Mouse (Mus musculus) forebrain, embryonic 14.5 days (tissue): ENCODE results near the gene Tmem159. TPM values are rescaled to one million over a fixed set of nuclear protein-coding genes. Genes with fewer than 3 reads are reported as not detected.

ENCODE experiments used
- ATAC-seq: fragments of 200-750 bp; cut with Nextera tagmentation; 2 replicates; pipeline ENCODE4 v1.8.0; 2017; ENCODE audit warnings: mild to moderate bottlenecking, moderate library complexity
- DNase-seq: peaks from one replicate; pipeline ENCODE4 v3.0.0-alpha.2; 2015; ENCODE audit warnings: low spot score
- H3K27ac ChIP-seq: fragments of 300-500 bp; sonication (generic); 2 replicates; pipeline ENCODE4 v1.5.1; 2014; ENCODE audit warnings: low read depth, mild to moderate bottlenecking, control low read depth, low read length, moderate library complexity
- H3K27me3 ChIP-seq: fragments of 300-500 bp; sonication (generic); replicated peaks from 2 replicates; pipeline ENCODE4 v1.6.1; 2014; ENCODE audit warnings: low read length, control low read depth, mixed read lengths; ENCODE audit not compliant: control insufficient read depth, insufficient read depth
- H3K36me3 ChIP-seq: fragments of 300-500 bp; sonication (generic); 2 replicates; pipeline ENCODE4 v1.6.1; 2014; ENCODE audit warnings: low read length, control low read depth; ENCODE audit not compliant: control insufficient read depth, insufficient read depth
- H3K4me1 ChIP-seq: fragments of 300-500 bp; sonication (generic); 2 replicates; pipeline ENCODE4 v1.6.1; 2014; ENCODE audit warnings: antibody characterized with exemption, low read length, control low read depth; ENCODE audit not compliant: control insufficient read depth, insufficient read depth
- H3K4me2 ChIP-seq: fragments of 300-500 bp; sonication (generic); 2 replicates; pipeline ENCODE4 v1.6.1; 2014; ENCODE audit warnings: mild to moderate bottlenecking, control low read depth, low read length
- H3K4me3 ChIP-seq: fragments of 300-500 bp; sonication (generic); 2 replicates; pipeline ENCODE4 v1.5.1; 2014; ENCODE audit warnings: low read depth, low read length, control low read depth
- H3K9ac ChIP-seq: fragments of 300-500 bp; sonication (generic); 2 replicates; pipeline ENCODE4 v1.6.1; 2014; ENCODE audit warnings: mild to moderate bottlenecking, low read length, control low read depth, moderate library complexity
- H3K9me3 ChIP-seq: fragments of 300-500 bp; sonication (generic); replicated peaks from 2 replicates; pipeline ENCODE4 v1.6.1; 2016; ENCODE audit warnings: low read length, control low read depth, mixed read lengths; ENCODE audit not compliant: control insufficient read depth
- WGBS: fragments of 180-500 bp; shearing (Covaris S2); extraction: QIAGEN DNeasy Blood & Tissue Kit; methylation state at CpG from one replicate; pipeline ENCODE4 v1.1.7; 2014; 5-methylcytosine and 5-hydroxymethylcytosine counted together
- polyA plus RNA-seq: library from polyadenylated mRNA; unstranded; fragments of >200 nt; fragmentation: Nextera tagmentation; extraction: Ambion mirVana; gene quantifications from 2 replicates; pipeline ENCODE4 v1.2.1, GENCODE M21; 2014

The Tmem159 gene
- polyA plus RNA-seq, 1 experiment from 2014 or later: 7.1 TPM

- H3K36me3 ChIP-seq: no peaks in the 10 kb centered on the region
- no peak for DNase-seq
- no peak within 1 kb of the TSS for H3K27ac ChIP-seq
- no peaks in the 10 kb centered on the region for H3K9me3 ChIP-seq
- no peak for ATAC-seq
- H3K4me2 ChIP-seq: no peak within 1 kb of the TSS
- H3K4me3 ChIP-seq: no peak within 1 kb of the TSS
- WGBS: 91% methylated on average over 6 of the region's 6 CpGs
- H3K27me3 ChIP-seq: no peaks in the 10 kb centered on the region
- H3K9ac ChIP-seq: no peak within 1 kb of the TSS
- H3K4me1 ChIP-seq: no peaks in the 10 kb centered on the region
These were observed 7.0 kb upstream of the Tmem159 start, which contains the start of gene Dnah3 for GRCm38 (mm10) chr7:120095180-120095579. Gene Dnah3 (minus strand): TSS chr7:120095280.

GRCm38 (mm10) chr7:120097845-120098244 is 4.3 kb upstream of the Tmem159 start:
- H3K4me3 ChIP-seq: no peak overlapping the region
- H3K4me2 ChIP-seq: no peak overlapping the region
- H3K27me3 ChIP-seq: peaks cover 9% of the 10 kb centered on the region; the same call in 1 of the 2 replicates
- no peaks in the 10 kb centered on the region for H3K36me3 ChIP-seq
- peak; percentile 73; the same call in 1 of the 2 replicates for ATAC-seq
- peaks cover 4% of the 10 kb centered on the region for H3K4me1 ChIP-seq
- DNase-seq: peak; percentile 78
- H3K9me3 ChIP-seq: no peaks in the 10 kb centered on the region
- no peak overlapping the region for H3K27ac ChIP-seq
- 7% methylated on average over 7 of the region's 7 CpGs for WGBS
- no peak overlapping the region for H3K9ac ChIP-seq

- 25% methylated on average over 9 of the region's 9 CpGs for WGBS
- ATAC-seq (peak; percentile 62; the same call in 1 of the 2 replicates), DNase-seq (peak; percentile 57)
- Histone ChIP-seq H3K9me3 (no peaks in the 10 kb centered on the region), H3K9ac (no peak overlapping the region), H3K27ac (no peak overlapping the region), H3K4me2 (no peak overlapping the region), H3K27me3 (peaks cover 15% of the 10 kb centered on the region; the same call in 1 of the 2 replicates), H3K36me3 (no peaks in the 10 kb centered on the region), H3K4me1 (peaks cover 10% of the 10 kb centered on the region), H3K4me3 (no peak overlapping the region)
These were observed 3.8 kb upstream of the Tmem159 start for GRCm38 (mm10) chr7:120098403-120098802.

- 4% methylated on average over 25 of the region's 25 CpGs for WGBS
- Histone ChIP-seq H3K9ac (no peak overlapping the region; the same call in 1 of the 2 replicates), H3K36me3 (no peaks in the 10 kb centered on the region), H3K27me3 (peaks cover 15% of the 10 kb centered on the region; the same call in 1 of the 2 replicates), H3K4me3 (peak overlapping the region; percentile 40), H3K9me3 (no peaks in the 10 kb centered on the region), H3K27ac (no peak overlapping the region), H3K4me2 (peak overlapping the region; percentile 69), H3K4me1 (peaks cover 10% of the 10 kb centered on the region)
- DNase-seq (no peak), ATAC-seq (no peak)
These were observed 940 bp downstream of the Tmem159 start for GRCm38 (mm10) chr7:120103019-120103567.

GRCm38 (mm10) chr7:120104975-120105374 is 2.8 kb downstream of the Tmem159 start:
- Histone ChIP-seq H3K9ac (no peak overlapping the region), H3K36me3 (no peaks in the 10 kb centered on the region), H3K27ac (no peak overlapping the region), H3K4me1 (peaks cover 10% of the 10 kb centered on the region), H3K4me2 (no peak overlapping the region), H3K4me3 (no peak overlapping the region), H3K9me3 (no peaks in the 10 kb centered on the region), H3K27me3 (peaks cover 15% of the 10 kb centered on the region; the same call in 1 of the 2 replicates)
- DNase-seq (peak; percentile 23), ATAC-seq (no peak)
- 54% methylated on average over 3 of the region's 3 CpGs for WGBS

GRCm38 (mm10) chr7:120106356-120106755 is 4.2 kb downstream of the Tmem159 start:
- ATAC-seq: no peak
- Histone ChIP-seq H3K4me3 (no peak overlapping the region), H3K9ac (no peak overlapping the region), H3K27me3 (peaks cover 15% of the 10 kb centered on the region; the same call in 1 of the 2 replicates), H3K4me1 (peaks cover 10% of the 10 kb centered on the region), H3K9me3 (no peaks in the 10 kb centered on the region), H3K36me3 (no peaks in the 10 kb centered on the region), H3K4me2 (no peak overlapping the region), H3K27ac (no peak overlapping the region)
- DNase-seq: peak; percentile 32
- 49% methylated on average over 2 of the region's 2 CpGs for WGBS

GRCm38 (mm10) chr7:120109676-120110075 is 7.5 kb downstream of the Tmem159 start:
- Histone ChIP-seq H3K4me3 (no peak overlapping the region), H3K4me2 (no peak overlapping the region), H3K9ac (no peak overlapping the region), H3K9me3 (no peaks in the 10 kb centered on the region), H3K4me1 (no peaks in the 10 kb centered on the region), H3K27me3 (no peaks in the 10 kb centered on the region), H3K36me3 (no peaks in the 10 kb centered on the region), H3K27ac (no peak overlapping the region)
- no peak for ATAC-seq
- WGBS: 82% methylated on average over 5 of the region's 5 CpGs
- no peak for DNase-seq

GRCm38 (mm10) chr7:120116976-120117375 is 14.8 kb downstream of the Tmem159 start:
- H3K27me3 ChIP-seq: no peaks in the 10 kb centered on the region
- WGBS: 90% methylated on average over 5 of the region's 5 CpGs

GRCm38 (mm10) chr7:120117529-120117928 is 15.4 kb downstream of the Tmem159 start:
- Histone ChIP-seq H3K4me1 (no peaks in the 10 kb centered on the region), H3K4me2 (no peak overlapping the region), H3K9me3 (no peaks in the 10 kb centered on the region), H3K4me3 (no peak overlapping the region), H3K36me3 (no peaks in the 10 kb centered on the region), H3K9ac (no peak overlapping the region), H3K27me3 (no peaks in the 10 kb centered on the region), H3K27ac (no peak overlapping the region)
- 26% methylated on average over 6 of the region's 6 CpGs for WGBS
- ATAC-seq: no peak
- no peak for DNase-seq

More at GRCm38 (mm10) chr7:120116976-120117375, 14.8 kb downstream of the Tmem159 start:
- Histone ChIP-seq H3K4me2 (no peak overlapping the region), H3K9ac (no peak overlapping the region), H3K27ac (no peak overlapping the region), H3K4me1 (no peaks in the 10 kb centered on the region), H3K4me3 (no peak overlapping the region), H3K36me3 (no peaks in the 10 kb centered on the region), H3K9me3 (no peaks in the 10 kb centered on the region)
- DNase-seq (no peak), ATAC-seq (no peak)
